Mouse (Mus musculus) heart, embryonic 11.5 days (tissue): ENCODE results near the gene Mcrip1. TPM values are rescaled to one million over a fixed set of nuclear protein-coding genes. Genes with fewer than 3 reads are reported as not detected.
"Not testable (repeated sequence)": the region's sequence is repeated elsewhere in the genome, so short reads cannot be mapped to it uniquely, and the experiment has no call there.

ENCODE experiments used
- ATAC-seq: fragments of 200-750 bp; cut with Nextera tagmentation; replicated peaks from 2 replicates; pipeline ENCODE4 v1.8.0; 2017; ENCODE audit warnings: moderate library complexity; ENCODE audit not compliant: insufficient number of reproducible peaks, low FRiP score, low TSS enrichment
- H3K27ac ChIP-seq: fragments of 300-500 bp; sonication (generic); 2 replicates; pipeline ENCODE4 v1.5.1; 2014; ENCODE audit warnings: mild to moderate bottlenecking, low read depth, low read length
- H3K27me3 ChIP-seq: fragments of 300-500 bp; sonication (generic); 2 replicates; pipeline ENCODE4 v1.6.1; 2014; ENCODE audit warnings: mild to moderate bottlenecking, low read length, mixed read lengths; ENCODE audit not compliant: control insufficient read depth, insufficient read depth
- H3K36me3 ChIP-seq: fragments of 300-500 bp; sonication (generic); 2 replicates; pipeline ENCODE4 v1.6.1; 2014; ENCODE audit warnings: mild to moderate bottlenecking, low read length, moderate library complexity, mixed read lengths; ENCODE audit not compliant: control insufficient read depth, insufficient read depth
- H3K4me1 ChIP-seq: fragments of 300-500 bp; sonication (generic); 2 replicates; pipeline ENCODE4 v1.6.1; 2014; ENCODE audit warnings: low read length; ENCODE audit not compliant: control insufficient read depth, insufficient read depth
- H3K4me2 ChIP-seq: fragments of 300-500 bp; sonication (generic); 2 replicates; pipeline ENCODE4 v1.6.1; 2014; ENCODE audit warnings: mild to moderate bottlenecking, moderate library complexity
- H3K4me3 ChIP-seq: fragments of 300-500 bp; sonication (generic); 2 replicates; pipeline ENCODE4 v1.5.1; 2014; ENCODE audit warnings: low read depth, low read length
- H3K9ac ChIP-seq: fragments of 300-500 bp; sonication (generic); 2 replicates; pipeline ENCODE4 v1.6.1; 2014; ENCODE audit warnings: mild to moderate bottlenecking, low read depth, low read length, moderate library complexity
- H3K9me3 ChIP-seq: fragments of 300-500 bp; sonication (generic); replicated peaks from 2 replicates; pipeline ENCODE4 v1.6.1; 2016; ENCODE audit warnings: low read length; ENCODE audit not compliant: control insufficient read depth
- WGBS: fragments of 180-500 bp; shearing (Covaris S2); extraction: QIAGEN DNeasy Blood & Tissue Kit; methylation state at CpG from one replicate; pipeline ENCODE4 v1.1.7; 2014; ENCODE audit not compliant: insufficient replicate concordance; 5-methylcytosine and 5-hydroxymethylcytosine counted together
- polyA plus RNA-seq: library from polyadenylated mRNA; unstranded; fragments of >200 nt; fragmentation: Nextera tagmentation; extraction: Ambion mirVana; gene quantifications from 2 replicates; pipeline ENCODE4 v1.2.1, GENCODE M21; 2014

Gene Mcrip1
- polyA plus RNA-seq, 1 experiment from 2014 or later, result 168 TPM

GRCm38 (mm10) chr11:120571754-120572416 is 22.4 kb upstream of the Mcrip1 start:
- WGBS, result 7% methylated on average over 11 of the region's 11 CpGs
- Histone ChIP-seq H3K9me3 (no peaks in the 10 kb centered on the region), H3K27ac (peak overlapping the region; percentile 96; the same call in 1 of the 2 replicates), H3K4me3 (peak overlapping the region; percentile 98), H3K4me1 (peaks cover 16% of the 10 kb centered on the region), H3K4me2 (peak overlapping the region; percentile 86), H3K9ac (peak overlapping the region; percentile 92), H3K27me3 (no peaks in the 10 kb centered on the region), H3K36me3 (peaks cover 28% of the 10 kb centered on the region)
- no peak for ATAC-seq

DNA sequence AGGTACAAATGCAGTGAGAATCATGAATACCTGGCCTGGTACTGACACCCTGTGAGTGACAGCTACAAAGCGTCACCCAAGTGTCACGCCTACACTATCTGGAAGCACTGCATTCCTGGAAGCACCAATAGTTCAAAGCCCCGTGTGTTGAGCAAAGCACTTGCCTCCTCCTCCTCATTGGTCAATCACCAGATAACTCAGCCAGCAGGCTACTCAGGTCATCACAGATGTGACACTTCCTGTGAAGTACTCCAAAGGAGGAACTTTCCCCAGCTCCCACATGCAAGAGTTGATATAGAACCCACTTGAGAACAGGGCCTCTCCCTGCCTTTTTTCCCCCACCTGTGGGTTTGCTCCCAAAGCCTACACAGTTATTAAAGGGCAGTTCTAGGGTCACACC is 21.6 kb upstream of the Mcrip1 start:
- Histone ChIP-seq H3K9ac (peak overlapping the region; percentile 92; the same call in 1 of the 2 replicates), H3K36me3 (peaks cover 35% of the 10 kb centered on the region), H3K27ac (no peak overlapping the region), H3K27me3 (no peaks in the 10 kb centered on the region), H3K9me3 (no peaks in the 10 kb centered on the region), H3K4me3 (peak overlapping the region; percentile 98), H3K4me2 (peak overlapping the region; percentile 86), H3K4me1 (peaks cover 16% of the 10 kb centered on the region)
- no peak for ATAC-seq
- WGBS, result 27% methylated on average over 3 of the region's 3 CpGs

DNA sequence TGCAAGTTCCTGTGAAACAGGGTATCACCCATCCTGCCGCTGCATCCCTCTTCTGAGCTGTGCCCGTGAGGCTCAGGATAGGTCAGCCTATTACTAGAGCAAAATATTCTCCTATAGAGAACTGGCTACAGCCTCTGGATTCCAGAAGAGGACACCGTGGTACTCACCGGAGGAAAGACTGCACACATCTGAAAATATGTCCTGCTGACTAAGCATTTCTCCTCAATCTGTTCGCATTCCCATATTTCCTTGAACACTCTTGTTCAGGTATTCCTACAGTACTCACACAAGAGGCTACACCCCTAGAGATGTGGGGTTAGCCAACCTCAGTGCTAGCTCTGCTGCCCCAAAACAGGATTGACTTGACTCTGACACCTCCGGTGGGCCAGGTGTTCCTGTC is 18.8 kb upstream of the Mcrip1 start:
- Histone ChIP-seq H3K9ac (no peak overlapping the region), H3K4me1 (peaks cover 8% of the 10 kb centered on the region), H3K4me3 (no peak overlapping the region), H3K9me3 (no peaks in the 10 kb centered on the region), H3K27ac (no peak overlapping the region), H3K4me2 (no peak overlapping the region), H3K36me3 (peaks cover 58% of the 10 kb centered on the region), H3K27me3 (no peaks in the 10 kb centered on the region)
- no peak for ATAC-seq
- WGBS, result 95% methylated on average over 6 of the region's 6 CpGs

GRCm38 (mm10) chr11:120565114-120565513 is 15.6 kb upstream of the Mcrip1 start:
- Histone ChIP-seq H3K9ac (no peak overlapping the region), H3K27me3 (no peaks in the 10 kb centered on the region), H3K4me3 (no peak overlapping the region), H3K36me3 (peaks cover 76% of the 10 kb centered on the region), H3K9me3 (no peaks in the 10 kb centered on the region), H3K27ac (no peak overlapping the region), H3K4me1 (no peaks in the 10 kb centered on the region), H3K4me2 (no peak overlapping the region)
- no peak for ATAC-seq
- WGBS, result 87% methylated on average over 9 of the region's 9 CpGs

DNA sequence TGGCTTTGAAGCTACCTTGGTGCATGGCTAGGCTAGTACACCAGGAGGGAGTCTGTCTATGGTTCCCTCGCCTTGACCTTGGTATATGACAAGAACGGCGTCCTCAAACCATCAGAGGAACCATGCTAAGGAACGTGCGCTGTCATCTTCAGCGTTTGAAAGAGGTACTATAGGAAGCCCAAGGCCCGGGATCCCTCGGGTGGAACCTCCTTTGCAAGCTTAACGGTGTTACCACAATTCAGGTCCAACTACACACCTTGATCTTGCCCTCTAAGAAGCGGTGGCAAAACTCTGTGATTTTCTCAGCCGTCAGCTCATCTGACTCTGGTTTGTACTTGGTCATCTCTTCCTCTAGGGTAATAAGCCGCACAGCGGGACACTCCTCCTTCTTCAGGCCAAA is 13.4 kb upstream of the Mcrip1 start:
- Histone ChIP-seq H3K27ac (no peak overlapping the region), H3K36me3 (peaks cover 76% of the 10 kb centered on the region), H3K9ac (no peak overlapping the region), H3K27me3 (no peaks in the 10 kb centered on the region), H3K4me2 (no peak overlapping the region), H3K4me3 (no peak overlapping the region), H3K4me1 (no peaks in the 10 kb centered on the region), H3K9me3 (no peaks in the 10 kb centered on the region)
- ATAC-seq, result no peak
- WGBS, result 92% methylated on average over 13 of the region's 13 CpGs

DNA sequence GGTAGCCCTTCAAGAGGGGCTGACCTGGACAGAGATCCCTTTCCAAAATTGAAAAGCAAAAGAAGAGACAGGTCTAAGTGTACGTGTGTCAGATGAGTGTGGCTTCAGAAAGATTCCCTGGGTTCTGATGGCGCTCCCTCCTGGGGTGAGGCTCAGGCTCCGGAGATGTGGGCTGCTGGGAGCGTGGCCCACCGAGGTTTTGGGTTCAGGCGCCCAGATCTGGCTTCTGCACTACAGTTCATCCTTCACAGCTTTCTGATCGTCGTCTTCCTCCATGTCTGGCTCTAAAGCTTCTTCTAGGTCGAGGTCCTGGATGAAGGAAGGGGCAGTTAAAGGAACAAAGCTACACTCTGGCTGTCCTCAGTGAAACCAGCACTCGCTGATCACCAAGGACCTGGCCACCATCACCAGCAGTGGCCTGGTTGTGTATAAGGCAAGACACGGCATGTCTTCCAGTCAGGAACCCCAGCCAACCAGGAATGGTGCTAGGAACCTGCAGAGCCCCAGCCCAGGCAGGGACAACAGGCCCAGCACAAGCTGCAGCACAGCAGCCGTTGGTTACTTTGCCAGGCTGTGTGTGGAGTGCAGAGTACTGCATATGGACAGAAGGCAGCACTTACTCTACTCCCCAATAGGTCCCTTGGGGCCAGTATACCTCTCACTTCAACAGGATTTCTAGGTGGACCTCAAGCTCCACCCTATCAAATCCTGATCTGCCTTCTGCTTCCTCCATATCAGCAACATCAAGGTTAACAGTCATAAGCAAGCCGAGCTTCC is 11.6 kb upstream of the Mcrip1 start:
- H3K36me3 ChIP-seq, result peaks cover 62% of the 10 kb centered on the region
- no peaks in the 10 kb centered on the region for H3K9me3 ChIP-seq
- no peak overlapping the region for H3K27ac ChIP-seq
- H3K9ac ChIP-seq, result no peak overlapping the region
- no peaks in the 10 kb centered on the region for H3K4me1 ChIP-seq
- H3K4me3 ChIP-seq, result no peak overlapping the region
- no peaks in the 10 kb centered on the region for H3K27me3 ChIP-seq
- 92% methylated on average over 13 of the region's 13 CpGs for WGBS
- ATAC-seq, result no peak
- no peak overlapping the region for H3K4me2 ChIP-seq

- H3K4me3 ChIP-seq, H3K27me3 ChIP-seq, H3K9me3 ChIP-seq, H3K4me2 ChIP-seq, H3K4me1 ChIP-seq, ATAC-seq, H3K9ac ChIP-seq, H3K27ac ChIP-seq: not testable (repeated sequence)
- peaks cover 44% of the 10 kb centered on the region for H3K36me3 ChIP-seq
- WGBS, result 85% methylated on average over 6 of the region's 6 CpGs
Measured at GRCm38 (mm10) chr11:120558843-120559242, 9.3 kb upstream of the Mcrip1 start.

DNA sequence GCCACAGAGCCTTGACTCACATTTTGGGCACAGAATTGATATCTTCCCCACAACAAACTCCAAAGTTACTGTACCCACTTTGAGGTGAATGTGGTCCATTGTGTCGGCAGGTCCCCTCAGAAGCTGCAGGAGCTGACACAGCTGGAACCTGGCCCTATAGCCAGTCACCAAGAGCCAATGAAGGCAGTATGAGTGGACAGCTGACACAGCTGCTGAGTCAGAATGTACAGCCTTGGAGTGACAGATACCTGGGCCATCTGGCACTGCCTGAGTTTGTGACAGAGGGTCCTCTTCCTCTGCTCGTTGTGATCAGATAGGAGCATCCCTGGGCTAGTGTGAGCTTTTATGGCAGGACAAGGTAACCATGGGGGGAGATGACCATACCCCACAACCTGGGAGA is 5.7 kb upstream of the Mcrip1 start:
- no peaks in the 10 kb centered on the region for H3K9me3 ChIP-seq
- H3K4me3 ChIP-seq, result no peak overlapping the region
- no peak for ATAC-seq
- peaks cover 5% of the 10 kb centered on the region; the same call in 1 of the 2 replicates for H3K4me1 ChIP-seq
- 42% methylated on average over 2 of the region's 2 CpGs for WGBS
- peaks cover 13% of the 10 kb centered on the region for H3K36me3 ChIP-seq
- H3K27me3 ChIP-seq, result no peaks in the 10 kb centered on the region
- H3K27ac ChIP-seq, result no peak overlapping the region
- no peak overlapping the region for H3K9ac ChIP-seq
- H3K4me2 ChIP-seq, result no peak overlapping the region
